Mouse (Mus musculus) liver, postnatal 0 days (tissue): ENCODE data around the gene Cdk9. TPM values are rescaled to one million over a fixed set of nuclear protein-coding genes. Genes with fewer than 3 reads are reported as not detected.

ENCODE experiments used
- ATAC-seq: fragments of 200-750 bp; cut with Nextera tagmentation; 2 replicates; pipeline ENCODE4 v1.8.0; 2017; ENCODE audit warnings: mild to moderate bottlenecking, moderate library complexity
- DNase-seq: peaks from one replicate; pipeline ENCODE4 v3.0.0-alpha.2; 2016
- H3K27ac ChIP-seq: fragments of 300-500 bp; sonication (generic); 2 replicates; pipeline ENCODE4 v1.5.1; 2014; ENCODE audit warnings: antibody characterized with exemption, moderate library complexity, mild to moderate bottlenecking, low read depth
- H3K27me3 ChIP-seq: fragments of 300-500 bp; sonication (generic); 2 replicates; pipeline ENCODE4 v1.6.1; 2014; ENCODE audit warnings: low read length, control low read depth, mixed read lengths; ENCODE audit not compliant: insufficient read depth
- H3K36me3 ChIP-seq: fragments of 300-500 bp; sonication (generic); replicated peaks from 2 replicates; pipeline ENCODE4 v1.6.1; 2014; ENCODE audit warnings: mild to moderate bottlenecking, control low read depth, low read length, moderate library complexity, mixed read lengths; ENCODE audit not compliant: insufficient read depth
- H3K4me1 ChIP-seq: fragments of 300-500 bp; sonication (generic); 2 replicates; pipeline ENCODE4 v1.6.1; 2014; ENCODE audit warnings: antibody characterized with exemption, mild to moderate bottlenecking, control low read depth; ENCODE audit not compliant: insufficient read depth
- H3K4me2 ChIP-seq: fragments of 300-500 bp; sonication (generic); 2 replicates; pipeline ENCODE4 v1.6.1; 2014; ENCODE audit warnings: low read depth, mild to moderate bottlenecking, low read length, moderate library complexity, mixed read lengths
- H3K4me3 ChIP-seq: fragments of 300-500 bp; sonication (generic); 2 replicates; pipeline ENCODE4 v1.5.1; 2014; ENCODE audit warnings: low read depth, low read length
- H3K9ac ChIP-seq: fragments of 300-500 bp; sonication (generic); replicated peaks from 2 replicates; pipeline ENCODE4 v1.6.1; 2014; ENCODE audit warnings: mild to moderate bottlenecking, moderate library complexity
- H3K9me3 ChIP-seq: fragments of 300-500 bp; sonication (generic); 2 replicates; pipeline ENCODE4 v1.6.1; 2016; ENCODE audit warnings: mild to moderate bottlenecking, control low read depth, low read length, mixed read lengths
- CTCF ChIP-seq: sonication (generic); IDR thresholded peaks from 2 replicates; pipeline ENCODE4 v1.5.1; 2016; ENCODE audit warnings: antibody characterized with exemption, low read depth
- EP300 ChIP-seq: IDR thresholded peaks from 2 replicates; pipeline ENCODE4 v1.6.1; 2016; ENCODE audit warnings: antibody characterized with exemption, low read depth, mild to moderate bottlenecking
- WGBS: fragments of 180-500 bp; shearing (Covaris S2); extraction: QIAGEN DNeasy Blood & Tissue Kit; methylation state at CpG from one replicate; pipeline ENCODE4 v1.1.7; 2014; ENCODE audit not compliant: insufficient replicate concordance; 5-methylcytosine and 5-hydroxymethylcytosine counted together
- microRNA counts: library from miRNA; unstranded; fragments of <30 nt; microRNA quantifications from one replicate; lab custom pipeline; 2015
- microRNA-seq: library from miRNA; unstranded; fragments of <30 nt; microRNA quantifications from one replicate; pipeline ENCODE4, GENCODE M21; 2016
- polyA plus RNA-seq: library from polyadenylated mRNA; unstranded; fragments of >200 nt; fragmentation: Nextera tagmentation; extraction: Ambion mirVana; gene quantifications from 2 replicates; pipeline ENCODE4 v1.2.1, GENCODE M21; 2015

The Cdk9 gene
- polyA plus RNA-seq, 1 experiment from 2014 or later = 49.5 TPM

- ATAC-seq (no peak), DNase-seq (no peak)
- 77% methylated on average over 8 of the region's 8 CpGs for WGBS
- TF ChIP-seq EP300 (no peak), CTCF (no peak)
- Histone ChIP-seq H3K9me3 (no peaks in the 10 kb centered on the region), H3K4me1 (peaks cover 13% of the 10 kb centered on the region), H3K27me3 (no peaks in the 10 kb centered on the region), H3K4me2 (no peak overlapping the region), H3K36me3 (no peaks in the 10 kb centered on the region), H3K4me3 (no peak overlapping the region), H3K9ac (no peak overlapping the region), H3K27ac (peak overlapping the region; percentile 51)
Measured at GRCm38 (mm10) chr2:32665345-32665744, 47.5 kb downstream of the Cdk9 start.

- 70% methylated on average over 5 of the region's 5 CpGs for WGBS
Measured at GRCm38 (mm10) chr2:32662291-32662690, 50.6 kb downstream of the Cdk9 start.

GRCm38 (mm10) chr2:32661509-32662107 is 51.3 kb downstream of the Cdk9 start:
- ATAC-seq = peak; percentile 65
- H3K4me2 ChIP-seq = no peak overlapping the region
- no peak overlapping the region for H3K9ac ChIP-seq
- no peaks in the 10 kb centered on the region for H3K27me3 ChIP-seq
- TF ChIP-seq EP300 = peak; percentile 51; the same call in 1 of the 2 replicates
- TF ChIP-seq CTCF = no peak
- WGBS = 46% methylated on average over 7 of the region's 7 CpGs
- H3K4me1 ChIP-seq = peaks cover 15% of the 10 kb centered on the region
- H3K4me3 ChIP-seq = no peak overlapping the region
- H3K27ac ChIP-seq = peak overlapping the region; percentile 39; the same call in 1 of the 2 replicates
- no peaks in the 10 kb centered on the region for H3K9me3 ChIP-seq
- H3K36me3 ChIP-seq = no peaks in the 10 kb centered on the region
- peak; percentile 50 for DNase-seq

More at GRCm38 (mm10) chr2:32662291-32662690, 50.6 kb downstream of the Cdk9 start:
- peaks cover 15% of the 10 kb centered on the region for H3K4me1 ChIP-seq
- H3K27me3 ChIP-seq = no peaks in the 10 kb centered on the region
- no peak for ATAC-seq
- no peaks in the 10 kb centered on the region for H3K36me3 ChIP-seq
- H3K4me2 ChIP-seq = no peak overlapping the region
- no peak for DNase-seq
- no peak overlapping the region for H3K4me3 ChIP-seq
- TF ChIP-seq CTCF (no peak), EP300 (no peak)
- H3K9me3 ChIP-seq = no peaks in the 10 kb centered on the region
- H3K27ac ChIP-seq = peak overlapping the region; percentile 39
- no peak overlapping the region for H3K9ac ChIP-seq

- no peaks in the 10 kb centered on the region for H3K27me3 ChIP-seq
- H3K4me1 ChIP-seq = peaks cover 31% of the 10 kb centered on the region
- H3K4me2 ChIP-seq = no peak overlapping the region
- no peak overlapping the region for H3K9ac ChIP-seq
- peak overlapping the region; percentile 59 for H3K27ac ChIP-seq
- no peak for DNase-seq
- ATAC-seq = peak; percentile 34
- H3K9me3 ChIP-seq = no peaks in the 10 kb centered on the region
- no peak overlapping the region for H3K4me3 ChIP-seq
- TF ChIP-seq EP300 (peak; percentile 90), CTCF (no peak)
- WGBS = 48% methylated on average over 2 of the region's 2 CpGs
- no peaks in the 10 kb centered on the region for H3K36me3 ChIP-seq
Measured at GRCm38 (mm10) chr2:32658873-32659272, 54.0 kb downstream of the Cdk9 start.

GRCm38 (mm10) chr2:32655826-32656225 is 57.0 kb downstream of the Cdk9 start:
- Histone ChIP-seq H3K9me3 (no peaks in the 10 kb centered on the region), H3K4me2 (0 out of 2 replicates have a peak overlapping the region, but pooled peaks have one; percentile 9), H3K4me3 (no peak overlapping the region), H3K9ac (no peak overlapping the region), H3K4me1 (peaks cover 21% of the 10 kb centered on the region), H3K27me3 (no peaks in the 10 kb centered on the region), H3K36me3 (no peaks in the 10 kb centered on the region), H3K27ac (peak overlapping the region; percentile 77)
- no peak for TF ChIP-seq CTCF
- TF ChIP-seq EP300 = no peak; the same call in 1 of the 2 replicates
- ATAC-seq (peak; percentile 59), DNase-seq (no peak)
- WGBS = 51% methylated on average over 12 of the region's 12 CpGs

MicroRNA genes within 50 kb of the gene (microRNA counts, 519-probe panel; counts per million panel counts)
- microRNA mmu-miR-2861 (lab: Ali Mortazavi, UCI) = not detected

Small RNA genes lying within 50 kb of the gene (microRNA-seq; reads per million reads assigned to microRNA genes)
- gene Gm47291 (not detected), gene Mir2861 (not detected), gene Mir3960 (not detected), gene Mir8093 (not detected)

Other genes with a start within 250 kb of the Cdk9 start
- gene Fam102a, start 177.7 kb downstream of the Cdk9 start, polyA plus RNA-seq = 4.8 and 6.1 TPM in 2 replicates
- gene Dpm2, start 142.2 kb downstream of the Cdk9 start, polyA plus RNA-seq = 37.0 and 41.7 TPM in 2 replicates
- gene Pip5kl1, start 138.3 kb downstream of the Cdk9 start, polyA plus RNA-seq = not detected in 2 replicates
- not detected in 2 replicates for gene 9430097D07Rik, start 137.4 kb downstream of the Cdk9 start, polyA plus RNA-seq
- 4.3 and 5.8 TPM in 2 replicates for gene St6galnac4, start 126.0 kb downstream of the Cdk9 start, polyA plus RNA-seq
- 14.0 and 15.9 TPM in 2 replicates for gene St6galnac6, start 113.4 kb downstream of the Cdk9 start, polyA plus RNA-seq
- gene Ak1, start 91.3 kb downstream of the Cdk9 start, polyA plus RNA-seq = 1.3 and 5.9 TPM in 2 replicates
- gene Eng, start 66.5 kb downstream of the Cdk9 start, polyA plus RNA-seq = 29.9 and 30.2 TPM in 2 replicates
- gene Fpgs, start 8.9 kb downstream of the Cdk9 start, polyA plus RNA-seq = 85.3 and 95.9 TPM in 2 replicates
- 7.6 and 8.3 TPM in 2 replicates for gene Sh2d3c, start 8.0 kb upstream of the Cdk9 start, polyA plus RNA-seq
- gene 6330409D20Rik, start 27.9 kb upstream of the Cdk9 start, polyA plus RNA-seq = not detected in 2 replicates
- 34.6 and 34.7 TPM in 2 replicates for gene Tor2a, start 44.2 kb upstream of the Cdk9 start, polyA plus RNA-seq
- 0.08 TPM in 1 of 2 replicates, not detected in the other for gene Ttc16, start 62.6 kb upstream of the Cdk9 start, polyA plus RNA-seq
- gene Ptrh1, start 62.7 kb upstream of the Cdk9 start, polyA plus RNA-seq = 1.1 TPM in 2 replicates
- gene Cfap157, start 71.4 kb upstream of the Cdk9 start, polyA plus RNA-seq = 0.25 TPM in 1 of 2 replicates, not detected in the other
- 2.1 and 2.3 TPM in 2 replicates for gene Stxbp1, start 134.2 kb upstream of the Cdk9 start, polyA plus RNA-seq
- gene Fam129b, start 163.0 kb upstream of the Cdk9 start, polyA plus RNA-seq = 5.2 and 5.9 TPM in 2 replicates
- 103 and 104 TPM in 2 replicates for gene Rpl12, start 248.5 kb upstream of the Cdk9 start, polyA plus RNA-seq
- 1.3 and 1.6 TPM in 2 replicates for gene Lrsam1, start 248.5 kb upstream of the Cdk9 start, polyA plus RNA-seq